Mouse (Mus musculus): ENCODE measurements at regions not wholly inside any gene's neighbourhood (a gene's known extent, or its start where the extent isn't known, plus 50 kb on each side); places are given as distances from the start of the nearest gene placed in this dataset.

DNA sequence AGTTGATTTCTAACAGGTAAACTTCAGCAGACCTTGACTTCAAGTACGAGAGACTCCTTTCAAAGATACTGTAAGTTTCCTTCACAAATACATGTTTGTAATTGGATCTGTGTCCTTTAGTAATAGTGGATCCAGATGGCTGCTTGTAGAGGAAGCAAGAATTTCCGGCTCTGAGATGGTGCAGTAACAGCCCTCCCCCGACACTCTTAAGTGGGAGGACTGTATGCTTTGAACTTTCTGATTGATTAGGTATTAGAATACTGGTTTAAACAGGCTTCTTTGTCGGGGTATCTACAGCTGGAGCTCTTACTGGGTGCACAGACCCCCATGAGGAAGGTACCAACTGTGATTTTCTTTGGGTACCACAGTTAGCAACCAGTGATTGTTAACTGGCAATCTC lies 355.0 kb upstream of the Cblb start:
- peak; percentile 65 for DNase-seq (ENCODE audit: low read depth, low spot score)

GRCm38 (mm10) chr16:51690861-51691260 lies 340.2 kb upstream of the Cblb start:
- DNase-seq (ENCODE audit: low read depth, low spot score) = no peak

GRCm38 (mm10) chr16:51705026-51705425 lies 326.0 kb upstream of the Cblb start:
- DNase-seq (ENCODE audit: low read depth, low spot score) = no peak

DNA sequence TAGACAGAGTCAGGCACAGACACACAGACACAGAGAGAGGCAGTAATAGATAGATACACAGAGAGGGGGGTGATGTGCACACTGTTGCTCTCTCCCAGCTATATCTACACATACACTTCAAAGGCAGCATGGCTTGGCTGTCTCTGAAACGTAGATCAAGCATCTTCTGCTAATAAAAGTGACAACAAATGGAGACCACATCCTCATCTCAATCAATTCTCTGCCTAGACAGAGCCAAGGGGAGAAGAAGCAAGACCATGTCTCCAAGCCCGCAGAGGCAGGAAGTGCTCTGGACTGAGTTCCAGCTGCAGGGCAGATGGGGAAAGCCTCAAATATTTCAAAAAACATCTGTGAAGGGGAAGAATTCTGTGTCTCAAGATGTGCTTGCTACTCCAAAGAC lies 312.3 kb upstream of the Cblb start:
- DNase-seq (ENCODE audit: low read depth, low spot score) = no peak

- no peak for DNase-seq (ENCODE audit: low read depth, low spot score)
These were observed 311.4 kb upstream of the Cblb start for GRCm38 (mm10) chr16:51719637-51720036.

- DNase-seq (ENCODE audit: low read depth, low spot score) = no peak
These were observed 308.3 kb upstream of the Cblb start for GRCm38 (mm10) chr16:51722682-51723081.

- no peak for DNase-seq (ENCODE audit: low read depth, low spot score)
These were observed 289.1 kb upstream of the Cblb start for GRCm38 (mm10) chr16:51741875-51742274.

GRCm38 (mm10) chr16:51751878-51752277 lies 279.1 kb upstream of the Cblb start:
- DNase-seq (ENCODE audit: low read depth, low spot score) = no peak

DNA sequence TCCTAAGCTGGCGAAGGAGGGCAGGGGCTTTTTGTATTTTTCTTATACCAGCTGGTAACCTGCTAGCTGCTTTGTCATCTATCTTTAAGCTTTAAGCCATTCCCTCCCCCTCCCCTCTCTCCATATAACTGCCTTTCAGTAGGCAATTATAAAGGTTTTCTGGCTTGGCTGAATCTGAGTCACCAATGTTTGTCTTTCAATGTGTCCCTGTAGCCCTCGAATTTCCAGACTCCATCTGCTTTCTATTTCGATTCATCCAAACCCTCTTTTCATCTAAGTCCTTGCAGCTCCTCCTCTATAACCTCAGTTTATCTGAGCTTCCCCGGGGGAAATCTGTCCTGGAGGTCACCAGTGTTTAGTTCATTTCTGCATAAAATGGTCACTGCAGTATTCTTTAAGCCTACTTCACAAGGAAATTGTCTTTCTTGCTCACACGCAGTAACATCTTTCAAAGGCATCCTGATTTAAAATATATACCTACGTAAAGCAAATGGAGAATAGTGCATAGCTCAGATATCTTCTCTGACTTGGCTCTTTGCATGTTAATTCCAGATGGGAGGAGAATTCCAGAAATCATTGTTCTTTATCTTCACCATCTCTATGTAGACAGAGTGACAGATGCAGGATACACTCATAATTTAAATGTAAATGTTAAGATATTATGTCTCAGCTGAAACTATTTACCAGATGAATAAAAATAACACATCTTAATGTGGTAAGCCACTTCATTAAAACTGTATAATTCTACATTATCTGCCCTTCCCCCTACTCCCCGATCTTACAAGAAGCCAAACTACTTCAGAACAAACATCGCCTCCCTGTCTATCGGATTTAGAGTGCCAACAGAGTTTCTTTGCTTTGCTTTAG lies 272.4 kb upstream of the Cblb start:
- no peak for DNase-seq (ENCODE audit: low read depth, low spot score)

DNA sequence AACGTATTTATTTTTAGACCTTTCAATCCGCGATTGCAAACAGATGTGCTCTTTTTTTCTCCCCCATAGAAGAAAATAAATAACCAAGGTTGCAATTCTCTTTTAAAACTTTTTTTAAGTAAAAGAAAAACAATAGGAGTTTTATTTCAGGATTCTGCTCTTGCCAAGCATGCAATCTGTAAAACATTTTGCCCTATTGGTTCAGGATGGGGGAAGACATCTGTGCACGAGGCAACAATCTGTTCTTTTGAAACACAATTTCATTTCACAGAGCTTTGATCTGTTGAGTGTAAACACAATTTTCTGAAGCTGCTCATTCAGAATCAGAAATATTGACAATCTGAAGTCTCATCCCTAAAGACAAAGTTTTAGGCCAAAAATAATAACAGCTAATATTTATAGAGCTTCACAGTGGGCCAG lies 271.8 kb upstream of the Cblb start:
- no peak for DNase-seq (ENCODE audit: low read depth, low spot score)

DNA sequence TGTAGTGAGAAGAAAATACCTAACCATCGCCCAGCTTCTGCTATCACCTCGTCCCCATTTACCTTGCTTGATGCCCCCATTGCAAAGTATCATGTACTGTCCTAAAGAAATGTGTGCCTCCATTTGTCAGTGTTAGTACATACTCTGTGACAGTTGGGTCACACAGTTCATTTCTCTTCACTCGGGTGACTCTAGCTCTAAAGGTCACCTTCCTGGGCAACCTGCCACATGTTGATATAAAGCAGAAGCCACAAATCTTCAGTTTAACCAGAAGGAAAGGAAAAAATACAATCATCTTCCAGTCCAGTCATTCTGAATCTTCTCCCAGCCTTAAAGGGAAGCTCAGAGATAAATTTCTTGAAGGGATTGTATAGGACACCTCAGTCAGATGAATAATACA lies 263.5 kb upstream of the Cblb start:
- no peak for DNase-seq (ENCODE audit: low read depth, low spot score)

DNA sequence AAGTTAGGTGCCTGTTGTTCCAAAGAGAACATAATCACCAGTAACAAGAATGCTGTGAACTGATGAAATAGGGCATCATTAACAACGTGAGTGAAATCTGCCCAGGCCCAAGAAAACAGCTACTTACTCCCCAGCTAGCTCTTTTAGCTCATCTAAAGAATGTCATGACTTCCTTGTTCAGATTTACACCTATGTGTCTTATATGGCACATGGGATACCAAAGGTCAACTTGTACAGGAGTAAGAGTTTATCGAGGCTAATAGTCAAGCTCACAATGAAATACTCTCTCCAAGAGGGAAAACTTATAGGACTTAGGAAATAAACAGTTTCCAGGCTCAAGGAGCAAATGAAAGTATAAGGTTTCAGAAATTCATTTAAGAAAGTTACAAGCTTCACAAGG lies 252.1 kb upstream of the Cblb start:
- no peak for DNase-seq (ENCODE audit: low read depth, low spot score)

- DNase-seq (ENCODE audit: low read depth, low spot score) = no peak
These were observed 236.0 kb upstream of the Cblb start for GRCm38 (mm10) chr16:51795003-51795402.

GRCm38 (mm10) chr16:51807323-51807722 lies 223.7 kb upstream of the Cblb start:
- DNase-seq (ENCODE audit: low read depth, low spot score) = no peak

GRCm38 (mm10) chr16:51809120-51809519 lies 221.9 kb upstream of the Cblb start:
- no peak for DNase-seq (ENCODE audit: low read depth, low spot score)

- no peak for DNase-seq (ENCODE audit: low read depth, low spot score)
These were observed 220.0 kb upstream of the Cblb start for GRCm38 (mm10) chr16:51811073-51811472.

GRCm38 (mm10) chr16:51842770-51843169 lies 188.3 kb upstream of the Cblb start:
- DNase-seq (ENCODE audit: low read depth, low spot score) = no peak

- no peak for DNase-seq (ENCODE audit: low read depth, low spot score)
These were observed 185.5 kb upstream of the Cblb start for GRCm38 (mm10) chr16:51845539-51845938.

DNA sequence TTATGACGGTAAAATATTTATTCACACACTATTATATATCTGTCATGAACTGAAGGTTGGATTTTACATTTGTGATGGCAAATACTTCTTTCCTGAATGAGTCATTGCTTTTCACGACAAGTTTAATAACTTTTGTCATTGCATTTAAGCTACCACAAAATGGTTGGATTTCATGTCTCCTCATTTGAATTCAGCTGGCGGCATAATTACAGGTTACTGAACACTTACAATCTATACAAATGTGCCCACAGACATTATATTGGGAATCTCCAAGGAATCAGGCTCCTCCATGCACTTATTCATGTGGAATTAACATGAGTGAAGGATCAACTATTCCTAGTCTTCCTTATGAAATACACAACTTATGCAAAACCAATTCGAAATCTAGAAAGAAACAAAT lies 150.3 kb upstream of the Cblb start:
- DNase-seq (ENCODE audit: low read depth, low spot score) = no peak

DNA sequence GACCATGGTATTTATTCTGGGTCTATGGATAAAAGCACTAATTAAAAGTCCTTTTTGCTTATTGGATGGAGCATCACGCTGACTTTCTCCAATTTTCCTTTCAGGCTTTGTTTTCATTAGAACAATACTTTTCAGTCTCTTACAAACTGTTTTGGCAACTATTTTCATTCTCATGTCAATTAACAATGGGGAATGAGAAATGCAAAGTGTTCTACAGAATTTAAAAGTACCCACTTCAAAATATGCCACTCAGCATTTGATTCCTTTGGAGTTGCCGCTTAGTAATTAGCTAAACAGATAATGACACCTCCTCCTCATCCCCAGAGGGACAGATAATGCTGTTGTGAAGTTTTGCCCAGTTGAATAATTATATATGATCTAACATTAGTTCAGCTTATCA lies 149.9 kb upstream of the Cblb start:
- no peak for DNase-seq (ENCODE audit: low read depth, low spot score)

- DNase-seq (ENCODE audit: low read depth, low spot score) = no peak
These were observed 147.2 kb upstream of the Cblb start for GRCm38 (mm10) chr16:51883813-51884212.

DNA sequence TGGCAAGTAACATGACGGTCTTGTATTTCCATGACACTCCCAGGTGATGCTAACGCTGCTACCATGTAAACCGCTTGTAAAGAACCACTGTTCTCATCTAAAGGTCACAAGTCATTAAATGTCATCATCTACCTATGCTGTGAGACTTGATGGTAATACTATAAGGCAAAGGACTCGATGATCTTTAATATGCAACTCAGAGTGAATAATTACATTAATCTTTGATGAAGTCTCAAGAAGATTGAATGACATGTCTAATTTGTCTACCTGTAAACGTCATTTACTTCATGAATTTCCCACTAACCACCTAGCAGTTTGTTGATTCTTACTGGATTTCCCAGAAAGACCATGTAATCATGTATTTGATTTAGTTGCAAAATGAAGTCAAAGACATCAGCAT lies 143.5 kb upstream of the Cblb start:
- DNase-seq (ENCODE audit: low read depth, low spot score) = no peak

GRCm38 (mm10) chr16:51905588-51905987 lies 125.4 kb upstream of the Cblb start:
- DNase-seq (ENCODE audit: low read depth, low spot score) = no peak

GRCm38 (mm10) chr16:51906686-51907085 lies 124.3 kb upstream of the Cblb start:
- no peak for DNase-seq (ENCODE audit: low read depth, low spot score)
